Mouse (Mus musculus): ENCODE results near the gene Git2. TPM values are rescaled to one million over a fixed set of nuclear protein-coding genes. Genes with fewer than 3 reads are reported as not detected.

The Git2 gene
- total and polyA plus RNA-seq, 3 experiments: 104 to 227 (median 201) TPM

- H3K36me3 ChIP-seq (replicated peaks): peaks cover 99% of the 10 kb centered on the region
- no peaks in the 10 kb centered on the region for H3K27me3 ChIP-seq (ENCODE audit: insufficient read depth, low read length)
- no peak for ATAC-seq (ENCODE audit: extremely low read depth, insufficient number of reproducible peaks, low FRiP score, poor library complexity, severe bottlenecking)
- H3K9me3 ChIP-seq (replicated peaks): no peaks in the 10 kb centered on the region
- no peak for DNase-seq (ENCODE audit: low spot score)
- no peak overlapping the region for H3K4me3 ChIP-seq (ENCODE audit: low read depth, low read length)
- no peak for TF ChIP-seq GATA1 (IDR thresholded peaks at IDR 0.05; ENCODE audit: borderline replicate concordance, low read length)
- TF ChIP-seq POLR2AphosphoS5 (IDR thresholded peaks at IDR 0.05; ENCODE audit: insufficient replicate concordance, low read depth, low read length): no peak
- no peak for TF ChIP-seq GATA2 (IDR thresholded peaks at IDR 0.05; ENCODE audit: borderline replicate concordance, low read depth, low read length)
- no peak for TF ChIP-seq CTCF (IDR thresholded peaks at IDR 0.05; ENCODE audit: low read depth, low read length)
- no peak for TF ChIP-seq TAL1 (conservative IDR thresholded peaks at IDR 0.05; ENCODE audit: low read depth, low read length)
- H3K4me1 ChIP-seq (ENCODE audit: insufficient read depth, low read depth, low read length): peaks cover 83% of the 10 kb centered on the region
Observed at GRCm38 (mm10) chr5:114795231-114795630, 19.9 kb upstream of the Git2 start.

- H3K36me3 ChIP-seq (replicated peaks): peaks cover 97% of the 10 kb centered on the region
- H3K4me1 ChIP-seq (ENCODE audit: insufficient read depth, low read depth, low read length): peaks cover 80% of the 10 kb centered on the region
- H3K4me3 ChIP-seq (ENCODE audit: low read depth, low read length): no peak overlapping the region
- no peak for TF ChIP-seq CTCF (IDR thresholded peaks at IDR 0.05; ENCODE audit: low read depth, low read length)
- no peak for TF ChIP-seq GATA1 (IDR thresholded peaks at IDR 0.05; ENCODE audit: borderline replicate concordance, low read length)
- no peak for TF ChIP-seq TAL1 (conservative IDR thresholded peaks at IDR 0.05; ENCODE audit: low read depth, low read length)
- no peak for TF ChIP-seq GATA2 (IDR thresholded peaks at IDR 0.05; ENCODE audit: borderline replicate concordance, low read depth, low read length)
- TF ChIP-seq POLR2AphosphoS5 (IDR thresholded peaks at IDR 0.05; ENCODE audit: insufficient replicate concordance, low read depth, low read length): no peak
- ATAC-seq (ENCODE audit: extremely low read depth, insufficient number of reproducible peaks, low FRiP score, poor library complexity, severe bottlenecking) (no peak), DNase-seq (ENCODE audit: low spot score) (no peak)
- H3K27me3 ChIP-seq (ENCODE audit: insufficient read depth, low read length): no peaks in the 10 kb centered on the region
- no peaks in the 10 kb centered on the region for H3K9me3 ChIP-seq (replicated peaks)
Observed at GRCm38 (mm10) chr5:114794609-114795008, 19.3 kb upstream of the Git2 start.

DNA sequence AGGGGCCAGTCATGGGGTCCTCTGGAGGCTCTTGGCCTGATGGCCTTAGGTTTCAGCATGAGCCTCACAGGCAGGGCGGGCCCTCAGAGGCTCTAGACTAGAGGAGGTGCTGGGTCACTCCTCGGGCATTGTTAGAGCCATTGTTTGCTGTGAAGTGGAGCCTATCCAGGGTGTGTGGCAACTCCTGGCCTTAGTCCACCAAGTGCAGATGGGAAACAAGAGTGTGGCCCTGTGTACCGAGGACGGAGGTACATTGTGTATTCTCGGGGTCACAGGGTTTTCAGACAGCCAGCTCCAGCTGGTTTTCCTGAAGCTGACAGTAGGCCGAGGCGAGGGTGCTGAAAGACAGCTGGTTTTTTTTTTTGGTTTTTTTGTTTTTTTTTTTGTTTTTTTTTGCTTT lies 18.0 kb upstream of the Git2 start:
- Histone ChIP-seq H3K27me3 (ENCODE audit: insufficient read depth, low read length) (no peaks in the 10 kb centered on the region), H3K4me1 (ENCODE audit: insufficient read depth, low read depth, low read length) (peaks cover 82% of the 10 kb centered on the region), H3K36me3 (replicated peaks) (peaks cover 97% of the 10 kb centered on the region), H3K9me3 (replicated peaks) (no peaks in the 10 kb centered on the region), H3K4me3 (ENCODE audit: low read depth, low read length) (no peak overlapping the region)
- ATAC-seq (ENCODE audit: extremely low read depth, insufficient number of reproducible peaks, low FRiP score, poor library complexity, severe bottlenecking): no peak
- TF ChIP-seq GATA1 (IDR thresholded peaks at IDR 0.05; ENCODE audit: borderline replicate concordance, low read length) (no peak), TAL1 (conservative IDR thresholded peaks at IDR 0.05; ENCODE audit: low read depth, low read length) (no peak), CTCF (IDR thresholded peaks at IDR 0.05; ENCODE audit: low read depth, low read length) (no peak), GATA2 (IDR thresholded peaks at IDR 0.05; ENCODE audit: borderline replicate concordance, low read depth, low read length) (no peak), POLR2AphosphoS5 (IDR thresholded peaks at IDR 0.05; ENCODE audit: insufficient replicate concordance, low read depth, low read length) (no peak)
- no peak for DNase-seq (ENCODE audit: low spot score)

- H3K27me3 ChIP-seq (ENCODE audit: insufficient read depth, low read length): no peaks in the 10 kb centered on the region
- ATAC-seq (ENCODE audit: extremely low read depth, insufficient number of reproducible peaks, low FRiP score, poor library complexity, severe bottlenecking): no peak
Observed at GRCm38 (mm10) chr5:114785196-114785595, 9.9 kb upstream of the Git2 start.

GRCm38 (mm10) chr5:114784622-114785165 lies 9.4 kb upstream of the Git2 start:
- H3K27me3 ChIP-seq (ENCODE audit: insufficient read depth, low read length): no peaks in the 10 kb centered on the region
- no peaks in the 10 kb centered on the region for H3K9me3 ChIP-seq (replicated peaks)
- peak overlapping the region; percentile 67 for H3K4me3 ChIP-seq (ENCODE audit: low read depth, low read length)
- ATAC-seq (ENCODE audit: extremely low read depth, insufficient number of reproducible peaks, low FRiP score, poor library complexity, severe bottlenecking) (peak; percentile 90), DNase-seq (ENCODE audit: low spot score) (peak; percentile 84)
- H3K36me3 ChIP-seq (replicated peaks): peaks cover 90% of the 10 kb centered on the region
- TF ChIP-seq GATA2 (IDR thresholded peaks at IDR 0.05; ENCODE audit: borderline replicate concordance, low read depth, low read length) (no peak), TAL1 (conservative IDR thresholded peaks at IDR 0.05; ENCODE audit: low read depth, low read length) (peak; percentile 85), CTCF (IDR thresholded peaks at IDR 0.05; ENCODE audit: low read depth, low read length) (no peak), GATA1 (IDR thresholded peaks at IDR 0.05; ENCODE audit: borderline replicate concordance, low read length) (no peak)
- peaks cover 88% of the 10 kb centered on the region for H3K4me1 ChIP-seq (ENCODE audit: insufficient read depth, low read depth, low read length)

More at GRCm38 (mm10) chr5:114785196-114785595, 9.9 kb upstream of the Git2 start:
- TF ChIP-seq POLR2AphosphoS5 (IDR thresholded peaks at IDR 0.05; ENCODE audit: insufficient replicate concordance, low read depth, low read length) (no peak), CTCF (IDR thresholded peaks at IDR 0.05; ENCODE audit: low read depth, low read length) (no peak), GATA1 (IDR thresholded peaks at IDR 0.05; ENCODE audit: borderline replicate concordance, low read length) (no peak), GATA2 (IDR thresholded peaks at IDR 0.05; ENCODE audit: borderline replicate concordance, low read depth, low read length) (no peak), TAL1 (conservative IDR thresholded peaks at IDR 0.05; ENCODE audit: low read depth, low read length) (no peak)
- Histone ChIP-seq H3K36me3 (replicated peaks) (peaks cover 88% of the 10 kb centered on the region), H3K9me3 (replicated peaks) (no peaks in the 10 kb centered on the region), H3K4me1 (ENCODE audit: insufficient read depth, low read depth, low read length) (peaks cover 84% of the 10 kb centered on the region), H3K4me3 (ENCODE audit: low read depth, low read length) (peak overlapping the region; percentile 67)
- DNase-seq (ENCODE audit: low spot score): no peak

- TF ChIP-seq TAL1 (conservative IDR thresholded peaks at IDR 0.05; ENCODE audit: low read depth, low read length) (no peak), POLR2AphosphoS5 (IDR thresholded peaks at IDR 0.05; ENCODE audit: insufficient replicate concordance, low read depth, low read length) (no peak), GATA2 (IDR thresholded peaks at IDR 0.05; ENCODE audit: borderline replicate concordance, low read depth, low read length) (no peak), GATA1 (IDR thresholded peaks at IDR 0.05; ENCODE audit: borderline replicate concordance, low read length) (no peak), CTCF (IDR thresholded peaks at IDR 0.05; ENCODE audit: low read depth, low read length) (no peak)
- peaks cover 87% of the 10 kb centered on the region for H3K36me3 ChIP-seq (replicated peaks)
- DNase-seq (ENCODE audit: low spot score) (no peak), ATAC-seq (ENCODE audit: extremely low read depth, insufficient number of reproducible peaks, low FRiP score, poor library complexity, severe bottlenecking) (peak; percentile 18; the same call in 1 of the 2 replicates)
- H3K27me3 ChIP-seq (ENCODE audit: insufficient read depth, low read length): no peaks in the 10 kb centered on the region
- no peaks in the 10 kb centered on the region for H3K9me3 ChIP-seq (replicated peaks)
- H3K4me3 ChIP-seq (ENCODE audit: low read depth, low read length): peak overlapping the region; percentile 46; the same call in 1 of the 2 replicates
- H3K4me1 ChIP-seq (ENCODE audit: insufficient read depth, low read depth, low read length): peaks cover 89% of the 10 kb centered on the region
Observed at GRCm38 (mm10) chr5:114783405-114784163, 8.3 kb upstream of the Git2 start.

Measured in G1E (cell line).